Mouse (Mus musculus): ENCODE results near the gene Ankrd28. TPM values are rescaled to one million over a fixed set of nuclear protein-coding genes. Genes with fewer than 3 reads are reported as not detected.

The Ankrd28 gene
- polyA plus RNA-seq, 1 experiment from 2014 or later: 3.6 TPM

GRCm38 (mm10) chr14:31665566-31665940 is 164.9 kb downstream of the Ankrd28 start:
- TF ChIP-seq EP300 (optimal IDR thresholded peaks at IDR 0.05) (no peak), CTCF (IDR thresholded peaks at IDR 0.05; ENCODE audit: low read depth) (no peak)
- no peak for ATAC-seq (ENCODE audit: low FRiP score, low TSS enrichment)
- Histone ChIP-seq H3K9me3 (ENCODE audit: control insufficient read depth, low read length) (no peaks in the 10 kb centered on the region), H3K27me3 (ENCODE audit: control insufficient read depth, insufficient read depth, low read length) (no peaks in the 10 kb centered on the region), H3K4me1 (replicated peaks; ENCODE audit: control insufficient read depth, insufficient read depth) (peaks cover 31% of the 10 kb centered on the region), H3K9ac (ENCODE audit: low read length) (no peak overlapping the region), H3K4me3 (ENCODE audit: low read depth, low read length) (no peak overlapping the region), H3K4me2 (replicated peaks; ENCODE audit: low read depth) (no peak overlapping the region), H3K36me3 (ENCODE audit: control insufficient read depth, insufficient read depth, low read length) (no peaks in the 10 kb centered on the region), H3K27ac (replicated peaks) (peak overlapping the region; percentile 99)
- WGBS: 67% methylated on average over 4 of the region's 4 CpGs
- no peak for DNase-seq (ENCODE audit: low spot score)

- H3K9ac ChIP-seq (ENCODE audit: low read length): no peak overlapping the region
- H3K4me2 ChIP-seq (replicated peaks; ENCODE audit: low read depth): no peak overlapping the region
- ATAC-seq (ENCODE audit: low FRiP score, low TSS enrichment) (no peak), DNase-seq (ENCODE audit: low spot score) (no peak)
- WGBS: 35% methylated on average over 12 of the region's 12 CpGs
- no peak for TF ChIP-seq EP300 (optimal IDR thresholded peaks at IDR 0.05)
- TF ChIP-seq CTCF (IDR thresholded peaks at IDR 0.05; ENCODE audit: low read depth): no peak
- no peaks in the 10 kb centered on the region for H3K9me3 ChIP-seq (ENCODE audit: control insufficient read depth, low read length)
- H3K27ac ChIP-seq (replicated peaks): peak overlapping the region; percentile 99
- peaks cover 32% of the 10 kb centered on the region for H3K4me1 ChIP-seq (replicated peaks; ENCODE audit: control insufficient read depth, insufficient read depth)
- H3K27me3 ChIP-seq (ENCODE audit: control insufficient read depth, insufficient read depth, low read length): no peaks in the 10 kb centered on the region
- no peak overlapping the region for H3K4me3 ChIP-seq (ENCODE audit: low read depth, low read length)
- no peaks in the 10 kb centered on the region for H3K36me3 ChIP-seq (ENCODE audit: control insufficient read depth, insufficient read depth, low read length)
These were observed 165.4 kb downstream of the Ankrd28 start for GRCm38 (mm10) chr14:31664903-31665565.

GRCm38 (mm10) chr14:31664100-31664902 is 166.2 kb downstream of the Ankrd28 start:
- H3K9me3 ChIP-seq (ENCODE audit: control insufficient read depth, low read length): no peaks in the 10 kb centered on the region
- peak overlapping the region; percentile 99 for H3K27ac ChIP-seq (replicated peaks)
- 41% methylated on average over 18 of the region's 18 CpGs for WGBS
- no peaks in the 10 kb centered on the region for H3K36me3 ChIP-seq (ENCODE audit: control insufficient read depth, insufficient read depth, low read length)
- ATAC-seq (ENCODE audit: low FRiP score, low TSS enrichment) (no peak), DNase-seq (ENCODE audit: low spot score) (no peak)
- no peaks in the 10 kb centered on the region for H3K27me3 ChIP-seq (ENCODE audit: control insufficient read depth, insufficient read depth, low read length)
- H3K4me2 ChIP-seq (replicated peaks; ENCODE audit: low read depth): no peak overlapping the region
- H3K4me3 ChIP-seq (ENCODE audit: low read depth, low read length): no peak overlapping the region
- TF ChIP-seq EP300 (optimal IDR thresholded peaks at IDR 0.05) (no peak), CTCF (IDR thresholded peaks at IDR 0.05; ENCODE audit: low read depth) (no peak)
- no peak overlapping the region for H3K9ac ChIP-seq (ENCODE audit: low read length)
- peaks cover 28% of the 10 kb centered on the region for H3K4me1 ChIP-seq (replicated peaks; ENCODE audit: control insufficient read depth, insufficient read depth)

- no peak for DNase-seq (ENCODE audit: low spot score)
- H3K27me3 ChIP-seq (ENCODE audit: control insufficient read depth, insufficient read depth, low read length): no peaks in the 10 kb centered on the region
- H3K9ac ChIP-seq (ENCODE audit: low read length): no peak overlapping the region
- no peaks in the 10 kb centered on the region for H3K36me3 ChIP-seq (ENCODE audit: control insufficient read depth, insufficient read depth, low read length)
- 76% methylated on average over 13 of the region's 13 CpGs for WGBS
- ATAC-seq (ENCODE audit: low FRiP score, low TSS enrichment): no peak
- H3K4me1 ChIP-seq (replicated peaks; ENCODE audit: control insufficient read depth, insufficient read depth): peaks cover 25% of the 10 kb centered on the region
- peak overlapping the region; percentile 99 for H3K27ac ChIP-seq (replicated peaks)
- H3K9me3 ChIP-seq (ENCODE audit: control insufficient read depth, low read length): no peaks in the 10 kb centered on the region
- H3K4me2 ChIP-seq (replicated peaks; ENCODE audit: low read depth): no peak overlapping the region
- H3K4me3 ChIP-seq (ENCODE audit: low read depth, low read length): no peak overlapping the region
- TF ChIP-seq CTCF (IDR thresholded peaks at IDR 0.05; ENCODE audit: low read depth) (no peak), EP300 (optimal IDR thresholded peaks at IDR 0.05) (no peak)
These were observed 166.9 kb downstream of the Ankrd28 start for GRCm38 (mm10) chr14:31663376-31664099.

GRCm38 (mm10) chr14:31662555-31663211 is 167.8 kb downstream of the Ankrd28 start:
- peak; percentile 58; the same call in 1 of the 2 replicates for ATAC-seq (ENCODE audit: low FRiP score, low TSS enrichment)
- WGBS: 30% methylated on average over 9 of the region's 9 CpGs
- H3K4me3 ChIP-seq (ENCODE audit: low read depth, low read length): peak overlapping the region; percentile 40; the same call in 1 of the 2 replicates
- DNase-seq (ENCODE audit: low spot score): no peak
- no peaks in the 10 kb centered on the region for H3K36me3 ChIP-seq (ENCODE audit: control insufficient read depth, insufficient read depth, low read length)
- H3K4me1 ChIP-seq (replicated peaks; ENCODE audit: control insufficient read depth, insufficient read depth): peaks cover 25% of the 10 kb centered on the region
- no peaks in the 10 kb centered on the region for H3K27me3 ChIP-seq (ENCODE audit: control insufficient read depth, insufficient read depth, low read length)
- TF ChIP-seq CTCF (IDR thresholded peaks at IDR 0.05; ENCODE audit: low read depth) (no peak), EP300 (optimal IDR thresholded peaks at IDR 0.05) (no peak)
- H3K9me3 ChIP-seq (ENCODE audit: control insufficient read depth, low read length): no peaks in the 10 kb centered on the region
- peak overlapping the region; percentile 99 for H3K27ac ChIP-seq (replicated peaks)
- H3K4me2 ChIP-seq (replicated peaks; ENCODE audit: low read depth): peak overlapping the region; percentile 69
- peak overlapping the region; percentile 61 for H3K9ac ChIP-seq (ENCODE audit: low read length)
